Mouse (Mus musculus): ENCODE results near the gene Ifi35. TPM values are rescaled to one million over a fixed set of nuclear protein-coding genes. Genes with fewer than 3 reads are reported as not detected.

Gene Ifi35
- polyA plus RNA-seq (2015; fragmentation: Nextera tagmentation; extraction: Ambion mirVana), result 37.4 and 37.5 TPM in 2 replicates

- peak within 1 kb of the TSS; percentile 93 for H3K27ac ChIP-seq (replicated peaks)
- peak; percentile 82 for ATAC-seq (ENCODE audit: low FRiP score, low TSS enrichment)
Measured at GRCm38 (mm10) chr11:101448274-101448746, at the start of gene Ifi35. Ifi35 (plus strand) TSS chr11:101448407.

GRCm38 (mm10) chr11:101415306-101415705 is 32.9 kb upstream of the Ifi35 start:
- Histone ChIP-seq H3K9ac (ENCODE audit: low read length) (no peak overlapping the region), H3K4me1 (replicated peaks; ENCODE audit: control insufficient read depth, insufficient read depth) (no peaks in the 10 kb centered on the region), H3K4me3 (ENCODE audit: low read depth, low read length) (no peak overlapping the region), H3K9me3 (ENCODE audit: control insufficient read depth, low read length) (no peaks in the 10 kb centered on the region), H3K4me2 (replicated peaks; ENCODE audit: low read depth) (no peak overlapping the region), H3K27ac (replicated peaks) (no peak overlapping the region), H3K27me3 (ENCODE audit: control insufficient read depth, insufficient read depth, low read length) (no peaks in the 10 kb centered on the region), H3K36me3 (ENCODE audit: control insufficient read depth, insufficient read depth, low read length) (peaks cover 12% of the 10 kb centered on the region; the same call in 1 of the 2 replicates)
- DNase-seq (ENCODE audit: low spot score), result no peak
- TF ChIP-seq CTCF (IDR thresholded peaks at IDR 0.05; ENCODE audit: low read depth) (peak; percentile 43), EP300 (optimal IDR thresholded peaks at IDR 0.05) (no peak)
- ATAC-seq (ENCODE audit: low FRiP score, low TSS enrichment), result no peak
- WGBS, result 83% methylated on average over 2 of the region's 2 CpGs

More at GRCm38 (mm10) chr11:101448274-101448746, at the start of gene Ifi35:
- peak; percentile 89 for DNase-seq (ENCODE audit: low spot score)
- 0 out of 2 replicates have a peak, but pooled peaks cover 2% of the 10 kb centered on the region for H3K4me1 ChIP-seq (replicated peaks; ENCODE audit: control insufficient read depth, insufficient read depth)
- H3K27me3 ChIP-seq (ENCODE audit: control insufficient read depth, insufficient read depth, low read length), result no peaks in the 10 kb centered on the region
- H3K36me3 ChIP-seq (ENCODE audit: control insufficient read depth, insufficient read depth, low read length), result peaks cover 13% of the 10 kb centered on the region
- peak within 1 kb of the TSS; percentile 70 for H3K4me2 ChIP-seq (replicated peaks; ENCODE audit: low read depth)
- H3K9me3 ChIP-seq (ENCODE audit: control insufficient read depth, low read length), result no peaks in the 10 kb centered on the region
- 10% methylated on average over 10 of the region's 10 CpGs for WGBS
- peak within 1 kb of the TSS; percentile 53 for H3K4me3 ChIP-seq (ENCODE audit: low read depth, low read length)
- TF ChIP-seq EP300 (optimal IDR thresholded peaks at IDR 0.05) (no peak), CTCF (IDR thresholded peaks at IDR 0.05; ENCODE audit: low read depth) (no peak)
- H3K9ac ChIP-seq (ENCODE audit: low read length), result peak within 1 kb of the TSS; percentile 72

- 2% methylated on average over 11 of the region's 11 CpGs for WGBS
- Histone ChIP-seq H3K27ac (replicated peaks) (peak overlapping the region; percentile 67), H3K4me3 (ENCODE audit: low read depth, low read length) (peak overlapping the region; percentile 80), H3K4me1 (replicated peaks; ENCODE audit: control insufficient read depth, insufficient read depth) (no peaks in the 10 kb centered on the region), H3K9ac (ENCODE audit: low read length) (peak overlapping the region; percentile 75), H3K27me3 (ENCODE audit: control insufficient read depth, insufficient read depth, low read length) (no peaks in the 10 kb centered on the region), H3K9me3 (ENCODE audit: control insufficient read depth, low read length) (no peaks in the 10 kb centered on the region), H3K4me2 (replicated peaks; ENCODE audit: low read depth) (peak overlapping the region; percentile 80), H3K36me3 (ENCODE audit: control insufficient read depth, insufficient read depth, low read length) (peaks cover 5% of the 10 kb centered on the region; the same call in 1 of the 2 replicates)
- TF ChIP-seq CTCF (IDR thresholded peaks at IDR 0.05; ENCODE audit: low read depth), result no peak
- TF ChIP-seq EP300 (optimal IDR thresholded peaks at IDR 0.05), result no peak
- DNase-seq (ENCODE audit: low spot score) (no peak), ATAC-seq (ENCODE audit: low FRiP score, low TSS enrichment) (peak; percentile 26; the same call in 1 of the 2 replicates)
Measured at GRCm38 (mm10) chr11:101416433-101417100, 31.6 kb upstream of the Ifi35 start.

- under 1% methylated on average over 45 of the region's 45 CpGs for WGBS
Measured at GRCm38 (mm10) chr11:101417101-101417855, 30.9 kb upstream of the Ifi35 start, which contains the start of gene Aarsd1. Aarsd1 (minus strand) TSS chr11:101417615.

DNA sequence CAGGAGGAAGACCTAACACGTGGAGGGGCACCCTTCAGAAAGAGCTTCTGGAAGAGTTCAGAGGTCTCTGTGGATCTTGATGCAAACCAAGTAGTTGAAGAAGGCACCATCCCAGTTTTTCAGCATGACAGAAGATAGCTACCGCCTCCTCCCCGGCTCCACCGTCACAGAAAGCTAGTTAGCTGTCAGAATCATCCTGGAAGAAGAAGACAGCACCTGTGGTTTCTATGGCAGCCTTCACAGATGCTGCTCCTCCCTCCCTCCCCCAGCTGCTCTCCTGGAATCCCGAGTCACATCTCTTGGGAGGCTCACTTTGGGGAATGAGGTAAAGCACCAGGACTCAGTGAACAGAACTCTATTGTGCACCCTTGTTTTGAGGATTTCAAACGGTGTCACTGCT is 29.2 kb upstream of the Ifi35 start:
- TF ChIP-seq EP300 (optimal IDR thresholded peaks at IDR 0.05), result no peak
- TF ChIP-seq CTCF (IDR thresholded peaks at IDR 0.05; ENCODE audit: low read depth), result no peak
- H3K27ac ChIP-seq (replicated peaks), result no peak overlapping the region
- WGBS, result 63% methylated on average over 6 of the region's 6 CpGs

More at GRCm38 (mm10) chr11:101417101-101417855, 30.9 kb upstream of the Ifi35 start, which contains the start of gene Aarsd1:
- H3K27ac ChIP-seq (replicated peaks), result peak within 1 kb of the TSS; percentile 67
- H3K4me2 ChIP-seq (replicated peaks; ENCODE audit: low read depth), result peak within 1 kb of the TSS; percentile 80
- ATAC-seq (ENCODE audit: low FRiP score, low TSS enrichment) (peak; percentile 78), DNase-seq (ENCODE audit: low spot score) (peak; percentile 83)
- peaks cover 5% of the 10 kb centered on the region; the same call in 1 of the 2 replicates for H3K36me3 ChIP-seq (ENCODE audit: control insufficient read depth, insufficient read depth, low read length)
- TF ChIP-seq EP300 (optimal IDR thresholded peaks at IDR 0.05) (no peak), CTCF (IDR thresholded peaks at IDR 0.05; ENCODE audit: low read depth) (no peak)
- peak within 1 kb of the TSS; percentile 75 for H3K9ac ChIP-seq (ENCODE audit: low read length)
- no peaks in the 10 kb centered on the region for H3K27me3 ChIP-seq (ENCODE audit: control insufficient read depth, insufficient read depth, low read length)
- no peaks in the 10 kb centered on the region for H3K4me1 ChIP-seq (replicated peaks; ENCODE audit: control insufficient read depth, insufficient read depth)
- peak within 1 kb of the TSS; percentile 80 for H3K4me3 ChIP-seq (ENCODE audit: low read depth, low read length)
- no peaks in the 10 kb centered on the region for H3K9me3 ChIP-seq (ENCODE audit: control insufficient read depth, low read length)

More for the DNA sequence above, 29.2 kb upstream of the Ifi35 start:
- no peak overlapping the region for H3K9ac ChIP-seq (ENCODE audit: low read length)
- DNase-seq (ENCODE audit: low spot score) (no peak), ATAC-seq (ENCODE audit: low FRiP score, low TSS enrichment) (no peak)
- H3K4me1 ChIP-seq (replicated peaks; ENCODE audit: control insufficient read depth, insufficient read depth), result no peaks in the 10 kb centered on the region
- H3K4me2 ChIP-seq (replicated peaks; ENCODE audit: low read depth), result no peak overlapping the region
- no peak overlapping the region for H3K4me3 ChIP-seq (ENCODE audit: low read depth, low read length)
- H3K27me3 ChIP-seq (ENCODE audit: control insufficient read depth, insufficient read depth, low read length), result no peaks in the 10 kb centered on the region
- H3K9me3 ChIP-seq (ENCODE audit: control insufficient read depth, low read length), result no peaks in the 10 kb centered on the region
- H3K36me3 ChIP-seq (ENCODE audit: control insufficient read depth, insufficient read depth, low read length), result peaks cover under 1% of the 10 kb centered on the region; the same call in 1 of the 2 replicates

Measured in stomach, postnatal 0 days (tissue).